Mouse (Mus musculus) hindbrain, embryonic 16.5 days (tissue): ENCODE results near the gene Usp33. TPM values are rescaled to one million over a fixed set of nuclear protein-coding genes. Genes with fewer than 3 reads are reported as not detected.
A peak's percentile ranks its signal among the peaks of the same experiment; 100 is the strongest.

Experiments
- ATAC-seq: fragments of 200-750 bp; cut with Nextera tagmentation; 2 replicates; pipeline ENCODE4 v1.8.0; 2017; ENCODE audit warnings: moderate TSS enrichment, moderate library complexity
- H3K27ac ChIP-seq: fragments of 300-500 bp; sonication (generic); 2 replicates; pipeline ENCODE4 v1.5.1; 2014; ENCODE audit warnings: low read depth, mild to moderate bottlenecking, control low read depth, low read length, moderate library complexity
- H3K27me3 ChIP-seq: fragments of 300-500 bp; sonication (generic); replicated peaks from 2 replicates; pipeline ENCODE4 v1.6.1; 2014; ENCODE audit warnings: low read length; ENCODE audit not compliant: control insufficient read depth, insufficient read depth
- H3K36me3 ChIP-seq: fragments of 300-500 bp; sonication (generic); 2 replicates; pipeline ENCODE4 v1.6.1; 2014; ENCODE audit warnings: mild to moderate bottlenecking, low read length, moderate library complexity, mixed read lengths; ENCODE audit not compliant: control insufficient read depth, insufficient read depth
- H3K4me1 ChIP-seq: fragments of 300-500 bp; sonication (generic); 2 replicates; pipeline ENCODE4 v1.6.1; 2014; ENCODE audit warnings: low read depth, low read length; ENCODE audit not compliant: control insufficient read depth, insufficient read depth
- H3K4me2 ChIP-seq: fragments of 300-500 bp; sonication (generic); 2 replicates; pipeline ENCODE4 v1.6.1; 2014; ENCODE audit warnings: mild to moderate bottlenecking, low read length, control low read depth, moderate library complexity
- H3K4me3 ChIP-seq: fragments of 300-500 bp; sonication (generic); 2 replicates; pipeline ENCODE4 v1.5.1; 2014; ENCODE audit warnings: mild to moderate bottlenecking, low read length, control low read depth, moderate library complexity
- H3K9ac ChIP-seq: fragments of 300-500 bp; sonication (generic); 2 replicates; pipeline ENCODE4 v1.6.1; 2014; ENCODE audit warnings: low read depth, mild to moderate bottlenecking, control low read depth, low read length, moderate library complexity
- H3K9me3 ChIP-seq: fragments of 300-500 bp; sonication (generic); 2 replicates; pipeline ENCODE4 v1.6.1; 2014; ENCODE audit warnings: mild to moderate bottlenecking, low read length, moderate library complexity; ENCODE audit not compliant: control insufficient read depth
- WGBS: fragments of 180-500 bp; shearing (Covaris S2); extraction: QIAGEN DNeasy Blood & Tissue Kit; methylation state at CpG from one replicate; pipeline ENCODE4 v1.1.7; 2014; 5-methylcytosine and 5-hydroxymethylcytosine counted together
- polyA plus RNA-seq: library from polyadenylated mRNA; unstranded; fragments of >200 nt; fragmentation: Nextera tagmentation; extraction: Ambion mirVana; gene quantifications from 2 replicates; pipeline ENCODE4 v1.2.1, GENCODE M21; 2015

Gene Usp33
- 82.4 and 91.2 TPM in 2 replicates for polyA plus RNA-seq

GRCm38 (mm10) chr3:152345732-152346632 lies at the start of gene Usp33:
Usp33 (plus strand) TSS chr3:152346478.
- 6% methylated on average over 44 of the region's 44 CpGs for WGBS
- Histone ChIP-seq H3K4me1 (peaks cover 5% of the 10 kb centered on the region), H3K9ac (peak within 1 kb of the TSS; percentile 96), H3K4me2 (peak within 1 kb of the TSS; percentile 58), H3K27ac (peak within 1 kb of the TSS; percentile 87), H3K27me3 (no peaks in the 10 kb centered on the region), H3K4me3 (peak within 1 kb of the TSS; percentile 92), H3K36me3 (no peaks in the 10 kb centered on the region), H3K9me3 (no peaks in the 10 kb centered on the region)
- peak; percentile 97 for ATAC-seq

GRCm38 (mm10) chr3:152300376-152301337 lies 45.6 kb upstream of the Usp33 start:
- Histone ChIP-seq H3K4me1 (no peaks in the 10 kb centered on the region), H3K27ac (no peak overlapping the region), H3K9ac (no peak overlapping the region), H3K27me3 (no peaks in the 10 kb centered on the region), H3K36me3 (peaks cover 7% of the 10 kb centered on the region), H3K9me3 (no peaks in the 10 kb centered on the region), H3K4me2 (no peak overlapping the region), H3K4me3 (no peak overlapping the region)
- 93% methylated on average over 14 of the region's 14 CpGs for WGBS
- ATAC-seq, result no peak

- no peak overlapping the region for H3K9ac ChIP-seq
- ATAC-seq, result no peak
- peaks cover 3% of the 10 kb centered on the region; the same call in 1 of the 2 replicates for H3K36me3 ChIP-seq
Observed at GRCm38 (mm10) chr3:152302991-152303390, 43.3 kb upstream of the Usp33 start.

GRCm38 (mm10) chr3:152304093-152304815 lies 42.0 kb upstream of the Usp33 start:
- Histone ChIP-seq H3K4me2 (no peak overlapping the region), H3K9me3 (no peaks in the 10 kb centered on the region), H3K36me3 (peaks cover 3% of the 10 kb centered on the region; the same call in 1 of the 2 replicates), H3K27ac (no peak overlapping the region), H3K4me1 (no peaks in the 10 kb centered on the region), H3K4me3 (no peak overlapping the region), H3K9ac (no peak overlapping the region), H3K27me3 (no peaks in the 10 kb centered on the region)
- 70% methylated on average over 6 of the region's 6 CpGs for WGBS
- no peak for ATAC-seq

More at GRCm38 (mm10) chr3:152302991-152303390, 43.3 kb upstream of the Usp33 start:
- WGBS, result 75% methylated on average over 9 of the region's 9 CpGs
- Histone ChIP-seq H3K4me2 (no peak overlapping the region), H3K9me3 (no peaks in the 10 kb centered on the region), H3K4me3 (no peak overlapping the region), H3K27ac (no peak overlapping the region), H3K27me3 (no peaks in the 10 kb centered on the region), H3K4me1 (no peaks in the 10 kb centered on the region)

- peaks cover 3% of the 10 kb centered on the region; the same call in 1 of the 2 replicates for H3K36me3 ChIP-seq
Observed at GRCm38 (mm10) chr3:152305080-152305479, 41.2 kb upstream of the Usp33 start.

GRCm38 (mm10) chr3:152305971-152306370 lies 40.3 kb upstream of the Usp33 start:
- H3K36me3 ChIP-seq, result peaks cover 3% of the 10 kb centered on the region; the same call in 1 of the 2 replicates
- no peak overlapping the region for H3K4me2 ChIP-seq
- H3K9ac ChIP-seq, result no peak overlapping the region
- 93% methylated on average over 4 of the region's 4 CpGs for WGBS
- ATAC-seq, result no peak
- no peaks in the 10 kb centered on the region for H3K27me3 ChIP-seq
- no peaks in the 10 kb centered on the region for H3K9me3 ChIP-seq
- no peak overlapping the region for H3K4me3 ChIP-seq
- H3K4me1 ChIP-seq, result no peaks in the 10 kb centered on the region
- H3K27ac ChIP-seq, result no peak overlapping the region

More at GRCm38 (mm10) chr3:152305080-152305479, 41.2 kb upstream of the Usp33 start:
- Histone ChIP-seq H3K27me3 (no peaks in the 10 kb centered on the region), H3K4me3 (no peak overlapping the region), H3K9me3 (no peaks in the 10 kb centered on the region), H3K4me1 (no peaks in the 10 kb centered on the region), H3K4me2 (no peak overlapping the region), H3K9ac (no peak overlapping the region), H3K27ac (no peak overlapping the region)
- 88% methylated on average over 8 of the region's 8 CpGs for WGBS
- no peak for ATAC-seq

GRCm38 (mm10) chr3:152308485-152309249 lies 37.6 kb upstream of the Usp33 start:
- WGBS, result 75% methylated on average over 10 of the region's 10 CpGs
- no peak for ATAC-seq

GRCm38 (mm10) chr3:152309250-152309645 lies 37.0 kb upstream of the Usp33 start:
- Histone ChIP-seq H3K4me1 (no peaks in the 10 kb centered on the region), H3K9ac (no peak overlapping the region), H3K27me3 (no peaks in the 10 kb centered on the region), H3K4me2 (no peak overlapping the region), H3K9me3 (no peaks in the 10 kb centered on the region), H3K36me3 (peaks cover 10% of the 10 kb centered on the region), H3K4me3 (no peak overlapping the region), H3K27ac (no peak overlapping the region)
- WGBS, result 94% methylated on average over 9 of the region's 9 CpGs
- no peak for ATAC-seq

More at GRCm38 (mm10) chr3:152308485-152309249, 37.6 kb upstream of the Usp33 start:
- H3K27ac ChIP-seq, result no peak overlapping the region
- no peak overlapping the region for H3K4me2 ChIP-seq
- no peak overlapping the region for H3K4me3 ChIP-seq
- H3K4me1 ChIP-seq, result no peaks in the 10 kb centered on the region
- no peaks in the 10 kb centered on the region for H3K9me3 ChIP-seq
- no peak overlapping the region for H3K9ac ChIP-seq
- H3K27me3 ChIP-seq, result no peaks in the 10 kb centered on the region
- H3K36me3 ChIP-seq, result peaks cover 10% of the 10 kb centered on the region
